Mouse (Mus musculus) erythroblast, adult 5-6 weeks (primary cell): ENCODE results near the gene A930018P22Rik. TPM values are rescaled to one million over a fixed set of nuclear protein-coding genes. Genes with fewer than 3 reads are reported as not detected.
"Not testable (repeated sequence)": the region's sequence is repeated elsewhere in the genome, so short reads cannot be mapped to it uniquely, and the experiment has no call there.

Experiments used
- ATAC-seq: replicated peaks from 2 replicates; pipeline ENCODE4 v1.8.0; 2016; ENCODE audit warnings: moderate number of reproducible peaks, mild to moderate bottlenecking, moderate TSS enrichment, inconsistent platforms; ENCODE audit not compliant: poor library complexity, low FRiP score, severe bottlenecking
- total RNA-seq, 2 experiments: library from RNA; stranded (forward) in 1 of 2; stranded (reverse) in 1 of 2; fragments of 150-400 nt in 1 of 2; fragments of 200-764, 138-1000 nt in 1 of 2; gene quantifications; 2 replicates each; pipeline versions ENCODE4 v1.2.3 to v1.2.4; 2015 to 2017; ENCODE audit warnings: low replicate concordance in 2 of 2

A930018P22Rik gene
- not detected in 2 replicates for total RNA-seq (2015; ENCODE audit: low replicate concordance)
- total RNA-seq (2017; ENCODE audit: low replicate concordance), result not detected in 2 replicates

GRCm38 (mm10) chr2:104122505-104123378 is at the start of gene A930018P22Rik:
Gene A930018P22Rik, plus strand, starts transcription at chr2:104122769.
- ATAC-seq, result peak; percentile 83

GRCm38 (mm10) chr2:104078285-104078684 is 44.3 kb upstream of the A930018P22Rik start:
- ATAC-seq, result peak; percentile 91

- not testable (repeated sequence) for ATAC-seq
These were observed 41.0 kb upstream of the A930018P22Rik start for GRCm38 (mm10) chr2:104081436-104082050.

GRCm38 (mm10) chr2:104082474-104082873 is 40.1 kb upstream of the A930018P22Rik start:
- no peak for ATAC-seq

- ATAC-seq, result 0 out of 2 replicates have a peak, but pooled peaks have one; percentile 6
These were observed 38.5 kb upstream of the A930018P22Rik start for GRCm38 (mm10) chr2:104084027-104084426.

GRCm38 (mm10) chr2:104087562-104087961 is 35.0 kb upstream of the A930018P22Rik start:
- peak; percentile 54; the same call in 1 of the 2 replicates for ATAC-seq

- no peak for ATAC-seq
These were observed 29.3 kb upstream of the A930018P22Rik start for GRCm38 (mm10) chr2:104093305-104093704.

GRCm38 (mm10) chr2:104095741-104096213 is 26.8 kb upstream of the A930018P22Rik start, which contains the start of gene Cd59a:
Gene Cd59a, plus strand, starts transcription at chr2:104095801.
- peak; percentile 88 for ATAC-seq

- ATAC-seq, result no peak
These were observed 26.3 kb upstream of the A930018P22Rik start for GRCm38 (mm10) chr2:104096256-104096655.

GRCm38 (mm10) chr2:104096796-104097195 is 25.8 kb upstream of the A930018P22Rik start:
- not testable (repeated sequence) for ATAC-seq

GRCm38 (mm10) chr2:104097396-104097795 is 25.2 kb upstream of the A930018P22Rik start:
- not testable (repeated sequence) for ATAC-seq

GRCm38 (mm10) chr2:104098529-104099230 is 23.9 kb upstream of the A930018P22Rik start:
- peak; percentile 64 for ATAC-seq

- ATAC-seq, result no peak
These were observed 23.4 kb upstream of the A930018P22Rik start for GRCm38 (mm10) chr2:104099231-104099585.

GRCm38 (mm10) chr2:104099946-104100345 is 22.6 kb upstream of the A930018P22Rik start:
- no peak for ATAC-seq

GRCm38 (mm10) chr2:104104800-104105199 is 17.8 kb upstream of the A930018P22Rik start:
- no peak for ATAC-seq

- not testable (repeated sequence) for ATAC-seq
These were observed 13.5 kb upstream of the A930018P22Rik start for GRCm38 (mm10) chr2:104109021-104109420.

- no peak for ATAC-seq
These were observed 13.0 kb upstream of the A930018P22Rik start for GRCm38 (mm10) chr2:104109528-104109927.

GRCm38 (mm10) chr2:104110031-104110430 is 12.5 kb upstream of the A930018P22Rik start:
- ATAC-seq, result no peak

- ATAC-seq, result not testable (repeated sequence)
These were observed 11.3 kb upstream of the A930018P22Rik start for GRCm38 (mm10) chr2:104111170-104111797.
